Mouse (Mus musculus) CD4-positive, CD25-positive, alpha-beta regulatory T cell, adult 2 months (primary cell): Measurements from ENCODE around the gene Depp1.

ENCODE experiments used
- DNase-seq: peaks from one replicate; pipeline ENCODE4 v3.0.0-alpha.2; 2012; ENCODE audit warnings: low read depth, low spot score

The Depp1 gene

GRCm38 (mm10) chr6:116649811-116650210 is 598 bp upstream of the Depp1 start:
- DNase-seq: no peak

- no peak for DNase-seq
Observed at GRCm38 (mm10) chr6:116651437-116652118, 1.2 kb downstream of the Depp1 start.

GRCm38 (mm10) chr6:116653191-116653590 is 2.8 kb downstream of the Depp1 start:
- DNase-seq: no peak

DNA sequence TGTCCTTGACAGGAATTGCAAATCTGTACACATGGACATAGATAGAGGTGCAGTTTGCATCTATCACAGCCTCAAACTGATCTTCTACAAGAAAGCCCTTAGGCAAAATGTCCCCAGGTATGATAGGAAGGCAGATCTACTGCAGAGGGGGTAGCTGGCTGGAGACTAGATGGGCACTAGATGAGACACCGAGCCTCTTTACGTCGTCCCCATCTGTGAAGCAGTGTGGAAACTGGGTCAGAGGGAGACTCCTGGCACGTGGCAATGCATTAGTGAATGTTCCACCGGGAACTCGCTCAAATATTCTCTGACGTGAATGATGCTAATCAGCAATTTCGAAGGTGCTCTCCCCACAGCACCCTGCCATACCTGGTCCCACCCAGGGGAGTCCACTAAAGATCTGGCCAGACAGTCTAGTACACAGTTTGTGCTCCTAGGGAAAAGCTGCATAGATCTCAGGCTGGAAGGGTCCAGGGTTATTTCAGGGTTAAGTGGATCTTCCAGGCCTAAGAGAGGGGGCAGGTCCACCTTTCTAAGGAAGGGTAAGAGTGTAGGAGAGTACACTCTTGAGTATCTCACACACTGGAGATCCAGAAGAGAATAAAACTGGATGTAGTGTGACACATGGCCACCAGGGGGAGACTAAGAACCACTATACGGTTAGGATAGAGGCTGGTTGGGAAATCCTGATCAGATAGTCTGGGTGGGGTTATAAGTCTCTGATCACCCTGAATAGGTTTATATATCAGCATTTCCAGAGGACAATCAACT is 3.5 kb downstream of the Depp1 start:
- DNase-seq: peak; percentile 62

DNA sequence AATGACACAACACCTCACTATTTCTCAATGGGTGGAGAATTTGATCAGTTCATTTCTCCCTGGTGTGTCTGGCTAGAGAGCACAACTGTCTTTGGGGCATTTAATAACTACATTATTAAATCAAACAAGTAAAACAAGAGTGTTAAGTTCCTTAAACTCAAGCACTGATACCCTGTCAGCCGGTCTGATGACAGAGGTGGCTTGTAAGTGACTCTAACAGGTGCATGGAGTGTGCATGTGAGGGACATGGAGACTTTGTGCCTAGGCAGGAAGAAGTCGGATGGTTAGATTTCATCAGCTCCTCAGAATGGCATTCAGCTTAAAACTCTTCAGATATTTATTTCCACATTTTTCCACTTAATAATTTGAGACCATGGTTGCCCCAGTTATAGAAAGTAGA is 13.0 kb downstream of the Depp1 start:
- no peak for DNase-seq

DNA sequence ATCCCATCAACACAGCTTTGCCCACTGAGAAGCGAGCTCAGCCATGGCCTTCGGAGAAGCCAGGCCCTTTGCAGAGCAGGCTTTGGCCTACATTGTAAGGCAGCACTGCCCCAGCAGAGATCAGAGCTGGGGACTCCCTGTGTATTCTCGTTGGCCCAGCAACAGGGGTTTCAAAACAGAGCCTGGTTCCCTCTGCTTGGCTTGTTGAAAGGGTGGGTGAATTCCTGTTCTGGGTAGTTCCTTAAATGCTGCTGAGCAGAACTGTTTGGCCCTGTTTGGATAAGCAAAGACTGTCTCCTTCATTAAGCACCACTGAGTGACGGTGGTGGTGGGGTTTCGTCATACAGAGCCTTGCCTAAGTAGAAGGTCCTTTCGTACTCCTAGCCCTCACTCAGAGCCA is 13.6 kb downstream of the Depp1 start:
- no peak for DNase-seq

DNA sequence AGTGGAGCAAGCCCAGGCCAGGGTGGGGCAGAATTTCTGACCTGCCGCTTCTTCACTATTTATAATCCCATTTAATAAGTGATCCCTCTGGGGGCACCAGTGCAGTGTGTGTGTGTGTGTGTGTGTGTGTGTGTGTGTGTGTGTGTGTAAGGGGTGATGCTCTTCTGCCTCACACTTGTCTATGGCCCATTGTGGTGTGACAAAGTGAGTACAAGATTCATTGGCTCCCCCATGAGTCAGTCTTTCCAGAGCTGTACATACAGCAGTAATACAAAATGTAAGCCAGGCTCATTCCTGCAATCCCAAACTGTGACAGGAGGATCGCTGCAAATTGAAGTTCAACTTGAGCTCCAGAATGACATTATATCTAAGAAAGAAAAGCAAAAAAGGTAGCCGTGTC is 14.4 kb downstream of the Depp1 start:
- DNase-seq: no peak

GRCm38 (mm10) chr6:116666085-116666750 is 15.8 kb downstream of the Depp1 start:
- no peak for DNase-seq

DNA sequence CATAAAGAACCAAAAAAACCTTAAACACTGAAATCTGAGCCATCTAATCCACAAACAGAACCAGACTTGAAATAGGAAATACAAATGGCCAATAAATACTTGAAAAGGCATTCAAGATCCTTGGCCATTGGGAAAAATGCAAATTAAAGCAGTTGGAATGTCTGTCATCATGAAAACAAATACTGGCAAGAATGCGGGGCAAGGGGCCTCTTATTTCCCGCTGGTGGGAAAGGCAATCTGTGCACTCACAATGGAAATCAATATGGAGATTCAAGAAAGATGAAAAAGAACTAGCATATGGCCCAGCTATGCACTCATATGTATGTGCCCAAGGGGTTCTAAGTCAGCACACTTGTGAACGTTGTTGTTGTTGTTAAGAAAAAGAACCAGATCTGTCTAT is 16.5 kb downstream of the Depp1 start:
- no peak for DNase-seq

DNA sequence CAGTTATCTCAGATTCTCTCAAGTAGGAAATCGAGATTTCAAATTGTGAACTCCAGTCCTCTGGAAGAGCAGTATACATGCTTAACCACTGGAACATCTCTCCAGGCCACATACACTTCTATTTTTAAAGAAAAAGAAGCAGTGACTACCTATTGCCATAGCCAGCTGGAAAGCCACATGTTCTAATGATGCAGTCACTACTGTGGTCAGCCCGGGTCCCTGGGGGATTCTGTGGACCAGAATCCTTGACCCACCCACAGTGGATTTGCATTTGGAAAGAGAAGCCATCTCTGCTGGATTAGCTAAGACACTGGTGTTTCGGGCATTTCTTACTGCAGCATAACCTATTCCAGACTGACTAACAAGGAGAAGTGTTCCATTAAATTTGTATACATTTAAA is 17.0 kb downstream of the Depp1 start:
- DNase-seq: no peak

DNA sequence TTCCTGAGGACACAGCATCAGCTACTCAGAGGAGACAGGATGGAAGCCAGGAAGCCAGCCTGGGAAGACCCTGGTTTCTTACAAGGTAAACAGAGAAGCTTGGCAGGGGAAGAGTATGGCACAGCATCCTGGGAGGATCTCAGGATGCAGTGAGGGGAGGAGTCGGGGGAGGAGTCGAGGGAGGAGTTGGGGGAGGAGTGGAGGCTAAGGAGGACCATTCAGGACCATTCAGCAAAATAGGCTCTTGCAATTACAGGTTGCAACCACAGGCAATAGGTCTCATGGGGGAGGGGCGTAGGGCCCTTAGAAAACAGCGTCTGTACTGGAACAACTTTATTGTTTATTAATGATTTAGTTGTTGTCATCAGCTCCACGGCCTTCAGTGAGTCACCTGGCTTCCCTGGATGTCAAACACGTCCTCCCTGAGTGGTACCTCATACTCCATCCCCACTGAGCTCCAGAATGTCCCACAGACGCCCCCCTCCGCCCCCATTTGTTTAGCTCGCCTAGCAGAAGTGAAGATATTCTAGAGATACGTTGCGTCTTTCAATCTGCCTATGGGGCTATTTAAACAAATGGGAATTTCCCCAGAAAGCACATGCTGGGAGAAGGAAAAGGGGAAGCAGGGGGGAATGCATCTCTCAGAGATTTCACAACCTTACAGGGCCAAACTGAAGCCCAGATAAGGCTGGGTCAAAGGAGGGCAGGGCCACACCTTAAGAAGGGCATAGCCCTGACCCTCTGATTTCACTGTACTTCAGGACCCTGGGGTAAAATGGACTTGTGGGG is 18.5 kb downstream of the Depp1 start:
- no peak for DNase-seq

DNA sequence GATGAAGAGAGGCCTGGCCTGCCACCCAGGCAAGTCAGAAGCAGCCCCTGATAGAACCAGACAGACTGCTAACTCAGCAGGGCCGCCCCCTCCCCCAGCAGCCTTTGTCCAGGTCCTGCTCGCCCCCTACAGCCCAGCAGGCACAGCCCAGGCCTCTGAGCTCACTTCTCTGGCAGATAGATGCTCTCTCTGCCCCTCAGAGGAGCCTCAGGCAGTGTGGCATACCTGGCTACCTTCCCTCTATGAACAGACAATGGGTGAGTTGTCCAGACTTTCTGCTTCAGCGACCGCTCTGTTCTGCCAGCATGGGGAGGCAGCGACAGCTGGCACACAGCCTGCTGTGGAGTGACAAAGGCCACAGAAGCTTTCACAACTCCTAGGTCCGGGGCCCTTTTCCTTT is 19.7 kb downstream of the Depp1 start:
- no peak for DNase-seq

GRCm38 (mm10) chr6:116671031-116671430 is 20.6 kb downstream of the Depp1 start:
- no peak for DNase-seq

- no peak for DNase-seq
Observed at GRCm38 (mm10) chr6:116671768-116672167, 21.4 kb downstream of the Depp1 start.

DNA sequence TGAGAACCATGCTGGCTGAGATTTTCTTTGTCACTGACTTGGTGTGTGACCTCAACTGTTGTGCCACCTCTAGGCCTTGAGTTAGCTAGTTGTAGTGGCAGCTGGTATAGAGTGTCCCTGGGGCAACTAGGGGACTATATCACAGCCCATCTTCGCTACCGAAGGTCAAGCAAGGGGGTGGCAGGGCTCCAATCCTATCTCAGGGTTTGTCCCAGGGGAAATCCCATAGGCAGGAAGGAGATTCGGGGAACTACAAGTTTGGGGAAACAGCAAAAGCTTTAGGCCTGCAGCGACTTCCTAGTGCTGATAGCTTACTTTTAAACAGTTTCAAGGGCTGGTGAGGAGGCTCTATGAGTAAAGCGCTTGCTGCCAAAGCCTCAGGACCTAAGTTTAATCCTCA is 21.9 kb downstream of the Depp1 start:
- no peak for DNase-seq

GRCm38 (mm10) chr6:116673471-116674282 is 23.3 kb downstream of the Depp1 start, which contains the start of gene Rassf4:
TSS of gene Rassf4 (minus strand) at chr6:116673952.
- peak; percentile 58 for DNase-seq

DNA sequence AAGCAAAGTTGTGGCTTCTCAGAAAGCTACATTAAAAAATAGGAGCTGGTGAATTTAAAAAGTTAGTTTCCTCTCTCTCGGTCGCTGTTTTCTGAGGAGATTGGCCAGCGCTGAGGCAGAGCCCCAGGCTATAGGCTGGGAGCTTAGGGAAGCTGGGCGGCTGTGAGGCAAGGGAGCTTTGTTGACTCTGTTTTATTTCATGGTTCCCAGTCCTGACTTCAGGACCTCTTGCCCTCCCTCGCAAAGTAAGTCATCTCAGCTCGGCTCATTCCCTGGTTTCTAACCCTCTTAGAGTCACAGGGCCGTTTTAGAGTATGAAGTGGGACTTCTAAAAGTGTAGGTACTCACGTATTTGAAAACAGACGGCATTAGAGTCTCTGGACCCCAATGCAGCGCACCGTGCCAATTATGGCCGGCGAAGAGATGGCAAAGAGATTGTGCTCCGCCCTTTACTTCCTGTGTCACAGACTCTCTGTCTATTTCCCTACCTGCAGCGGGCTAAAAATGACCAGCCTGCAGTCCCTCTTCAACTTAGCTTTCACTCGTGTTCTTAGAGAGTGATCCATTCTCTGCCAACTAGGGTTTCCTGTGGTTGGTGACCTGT is 24.0 kb downstream of the Depp1 start:
- no peak for DNase-seq

- no peak for DNase-seq
Observed at GRCm38 (mm10) chr6:116676355-116676913, 26.0 kb downstream of the Depp1 start.

DNA sequence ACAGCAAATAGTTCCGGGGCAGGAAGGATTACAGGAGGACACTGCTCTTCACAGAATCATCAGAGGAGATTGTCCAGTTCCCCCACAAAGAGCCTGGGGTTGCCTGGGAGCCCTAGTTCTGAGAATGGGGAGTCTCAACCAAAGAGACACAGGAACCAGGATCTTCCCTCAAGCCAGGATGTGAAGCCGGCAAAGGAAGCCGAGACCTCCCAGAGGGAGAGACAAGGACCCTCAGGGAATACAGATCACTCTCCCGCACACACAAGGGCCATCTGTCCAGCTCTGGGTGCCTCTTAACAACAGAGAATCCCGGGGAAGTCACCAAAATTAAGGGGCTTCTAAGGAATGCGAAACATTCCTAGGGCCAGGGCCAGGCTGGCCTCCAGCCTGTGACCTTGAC is 26.9 kb downstream of the Depp1 start:
- DNase-seq: no peak

DNA sequence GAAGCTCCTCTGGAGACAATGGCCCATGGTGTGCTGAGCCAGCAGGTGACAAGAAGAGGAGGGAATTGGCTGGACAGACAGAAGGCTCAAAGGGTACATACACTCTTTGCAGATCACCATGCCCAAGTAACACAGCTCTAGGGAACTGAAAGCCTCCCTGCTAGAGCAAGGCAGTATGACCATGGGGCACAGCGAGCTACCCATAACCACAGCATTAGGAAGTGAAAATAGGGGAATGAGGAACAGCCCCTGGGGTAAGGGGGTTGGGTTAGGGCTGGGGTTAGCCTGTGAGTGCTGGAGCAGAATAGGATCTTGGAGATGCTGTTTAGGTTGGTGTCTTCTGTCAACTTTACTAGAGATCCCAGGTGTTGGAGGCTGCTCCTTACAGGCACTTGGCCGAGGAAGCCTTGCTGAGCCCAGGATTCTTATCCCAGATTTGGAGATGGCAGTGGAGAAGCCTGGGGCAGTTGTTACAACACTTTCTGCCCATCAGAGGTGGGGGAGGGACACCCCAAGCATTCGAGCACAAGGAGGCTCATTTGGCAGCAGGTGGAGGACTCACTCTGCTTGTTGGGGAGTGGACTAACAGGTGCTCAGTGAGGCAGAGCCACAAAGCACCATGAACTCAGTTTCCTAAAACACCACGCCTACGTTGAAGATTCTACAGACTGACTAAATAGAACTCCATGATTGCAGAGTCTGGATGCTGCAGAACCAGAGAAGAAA is 29.3 kb downstream of the Depp1 start:
- no peak for DNase-seq
